Mouse (Mus musculus) hindbrain, embryonic 14.5 days (tissue): Measurements from ENCODE around the gene Ipmk. TPM values are rescaled to one million over a fixed set of nuclear protein-coding genes. Genes with fewer than 3 reads are reported as not detected.

Experiments
- ATAC-seq: fragments of 200-750 bp; cut with Nextera tagmentation; 2 replicates; pipeline ENCODE4 v1.8.0; 2017; ENCODE audit warnings: moderate number of reproducible peaks, mild to moderate bottlenecking, moderate TSS enrichment, moderate library complexity; ENCODE audit not compliant: low FRiP score
- DNase-seq: peaks from one replicate; pipeline ENCODE4 v3.0.0-alpha.2; 2015; ENCODE audit warnings: low spot score
- H3K27ac ChIP-seq: fragments of 300-500 bp; sonication (generic); 2 replicates; pipeline ENCODE4 v1.5.1; 2014; ENCODE audit warnings: mild to moderate bottlenecking, moderate library complexity
- H3K27me3 ChIP-seq: fragments of 300-500 bp; sonication (generic); 2 replicates; pipeline ENCODE4 v1.6.1; 2014; ENCODE audit warnings: mild to moderate bottlenecking, low read length, mixed read lengths; ENCODE audit not compliant: control insufficient read depth, insufficient read depth
- H3K36me3 ChIP-seq: fragments of 300-500 bp; sonication (generic); replicated peaks from 2 replicates; pipeline ENCODE4 v1.6.1; 2014; ENCODE audit not compliant: control insufficient read depth, insufficient read depth
- H3K4me1 ChIP-seq: fragments of 300-500 bp; sonication (generic); replicated peaks from 2 replicates; pipeline ENCODE4 v1.6.1; 2014; ENCODE audit warnings: antibody characterized with exemption, low read length, mixed read lengths; ENCODE audit not compliant: control insufficient read depth, insufficient read depth
- H3K4me2 ChIP-seq: fragments of 300-500 bp; sonication (generic); replicated peaks from 2 replicates; pipeline ENCODE4 v1.6.1; 2014; ENCODE audit warnings: mild to moderate bottlenecking, moderate library complexity
- H3K4me3 ChIP-seq: fragments of 300-500 bp; sonication (generic); replicated peaks from 2 replicates; pipeline ENCODE4 v1.5.1; 2014; ENCODE audit warnings: mild to moderate bottlenecking, low read length
- H3K9ac ChIP-seq: fragments of 300-500 bp; sonication (generic); 2 replicates; pipeline ENCODE4 v1.6.1; 2014
- H3K9me3 ChIP-seq: fragments of 300-500 bp; sonication (generic); 2 replicates; pipeline ENCODE4 v1.6.1; 2016; ENCODE audit warnings: low read length; ENCODE audit not compliant: control insufficient read depth
- WGBS: fragments of 180-500 bp; shearing (Covaris S2); extraction: QIAGEN DNeasy Blood & Tissue Kit; methylation state at CpG from one replicate; pipeline ENCODE4 v1.1.7; 2014; 5-methylcytosine and 5-hydroxymethylcytosine counted together
- polyA plus RNA-seq: library from polyadenylated mRNA; unstranded; fragments of >200 nt; fragmentation: Nextera tagmentation; extraction: Ambion mirVana; gene quantifications from 2 replicates; pipeline ENCODE4 v1.2.1, GENCODE M21; 2014

Ipmk gene
- polyA plus RNA-seq = 25.5 and 25.9 TPM in 2 replicates

- Histone ChIP-seq H3K4me1 (peaks cover 20% of the 10 kb centered on the region), H3K27ac (peak within 1 kb of the TSS; percentile 85), H3K36me3 (peaks cover 8% of the 10 kb centered on the region; the same call in 1 of the 2 replicates), H3K4me3 (peak within 1 kb of the TSS; percentile 82), H3K9ac (peak within 1 kb of the TSS; percentile 84), H3K9me3 (no peaks in the 10 kb centered on the region), H3K4me2 (peak within 1 kb of the TSS; percentile 79), H3K27me3 (no peaks in the 10 kb centered on the region)
- ATAC-seq = peak; percentile 92
- 0% methylated on average over 47 of the region's 49 CpGs for WGBS
- peak; percentile 99 for DNase-seq
Observed at GRCm38 (mm10) chr10:71347509-71347949, at the start of gene Ipmk. Gene Ipmk, plus strand, starts transcription at chr10:71347763.

GRCm38 (mm10) chr10:71300161-71300560, 47.4 kb upstream of the Ipmk start:
- H3K9me3 ChIP-seq = no peaks in the 10 kb centered on the region
- H3K27me3 ChIP-seq = no peaks in the 10 kb centered on the region
- no peaks in the 10 kb centered on the region for H3K4me1 ChIP-seq
- no peak overlapping the region for H3K27ac ChIP-seq
- DNase-seq (no peak), ATAC-seq (no peak)
- no peak overlapping the region for H3K4me3 ChIP-seq
- no peak overlapping the region for H3K9ac ChIP-seq
- no peaks in the 10 kb centered on the region for H3K36me3 ChIP-seq
- no peak overlapping the region for H3K4me2 ChIP-seq
- WGBS = 83% methylated on average over 16 of the region's 16 CpGs

DNA sequence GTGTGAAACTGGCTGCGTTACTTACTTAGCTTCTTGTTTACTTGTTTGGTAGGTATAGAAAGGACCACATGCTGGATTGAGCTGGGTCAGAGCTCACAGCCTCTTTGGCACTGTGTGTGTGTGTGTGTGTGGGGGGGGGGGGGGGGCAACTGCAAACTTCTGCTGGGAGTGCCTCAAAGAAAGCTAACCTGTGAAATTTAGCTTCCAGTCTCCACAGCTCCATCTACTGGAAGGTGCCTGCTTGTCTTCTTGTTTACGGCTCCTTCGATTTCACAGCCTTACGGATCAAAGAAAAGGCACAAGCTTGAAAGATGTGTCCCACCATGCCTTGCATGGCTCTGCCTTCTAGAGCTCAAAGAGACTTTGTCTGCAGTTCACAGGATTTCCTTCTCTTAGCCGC, 45.1 kb upstream of the Ipmk start:
- Histone ChIP-seq H3K9ac (no peak overlapping the region), H3K36me3 (no peaks in the 10 kb centered on the region), H3K27me3 (no peaks in the 10 kb centered on the region), H3K9me3 (no peaks in the 10 kb centered on the region), H3K4me1 (no peaks in the 10 kb centered on the region), H3K4me3 (no peak overlapping the region), H3K27ac (no peak overlapping the region), H3K4me2 (no peak overlapping the region)
- no peak for DNase-seq
- WGBS = 34% methylated on average over 5 of the region's 5 CpGs
- no peak for ATAC-seq

GRCm38 (mm10) chr10:71306190-71306589, 41.4 kb upstream of the Ipmk start:
- H3K27ac ChIP-seq = no peak overlapping the region
- H3K36me3 ChIP-seq = no peaks in the 10 kb centered on the region
- peak overlapping the region; percentile 36 for H3K4me2 ChIP-seq
- H3K9ac ChIP-seq = no peak overlapping the region
- H3K4me1 ChIP-seq = no peaks in the 10 kb centered on the region
- no peak overlapping the region for H3K4me3 ChIP-seq
- DNase-seq = peak; percentile 62
- no peak for ATAC-seq
- no peaks in the 10 kb centered on the region for H3K27me3 ChIP-seq
- no peaks in the 10 kb centered on the region for H3K9me3 ChIP-seq
- WGBS = 31% methylated on average over 6 of the region's 6 CpGs

DNA sequence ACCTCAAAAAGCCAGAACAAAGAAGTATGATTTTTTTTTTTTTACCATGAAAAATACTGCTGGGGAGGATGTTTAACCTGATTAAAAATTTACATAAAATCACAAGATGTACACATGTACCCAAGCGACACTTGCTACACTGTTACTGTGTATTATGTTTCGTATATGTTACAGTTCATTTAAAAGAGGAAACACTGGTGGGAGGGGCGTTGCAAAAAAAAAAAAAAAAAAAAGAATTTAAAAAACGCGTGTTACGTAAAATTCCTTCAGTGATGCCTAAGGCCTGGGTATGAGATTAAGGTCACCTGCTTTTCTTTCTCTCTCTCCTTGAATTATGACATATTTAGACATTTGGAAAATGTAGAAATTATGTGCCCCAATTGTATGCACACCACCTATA, 40.8 kb upstream of the Ipmk start:
- DNase-seq = no peak
- Histone ChIP-seq H3K4me3 (no peak overlapping the region), H3K9me3 (no peaks in the 10 kb centered on the region), H3K27me3 (no peaks in the 10 kb centered on the region), H3K36me3 (no peaks in the 10 kb centered on the region), H3K9ac (no peak overlapping the region), H3K4me2 (peak overlapping the region; percentile 36; the same call in 1 of the 2 replicates), H3K27ac (no peak overlapping the region), H3K4me1 (no peaks in the 10 kb centered on the region)
- no peak for ATAC-seq
- WGBS = 78% methylated on average over 6 of the region's 6 CpGs

DNA sequence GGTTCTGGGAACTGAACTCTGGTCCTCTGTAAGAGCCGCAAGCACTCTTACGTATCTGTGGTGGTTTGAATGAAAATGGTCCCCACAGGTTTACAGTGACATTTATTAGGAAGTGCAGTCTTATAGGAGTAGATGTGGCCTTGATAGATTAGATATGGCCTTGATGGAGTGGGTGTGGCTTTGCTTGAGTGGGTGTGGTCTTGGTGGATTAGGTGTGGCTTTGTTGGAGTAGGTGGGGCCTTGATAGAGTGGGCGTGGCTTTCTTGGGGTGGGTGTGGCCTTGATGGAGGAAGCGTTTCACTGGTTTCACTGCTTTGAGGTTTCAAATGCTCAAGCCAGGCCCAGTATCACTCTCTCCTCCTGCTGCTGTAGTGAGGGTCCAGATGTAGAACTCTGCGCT, 39.4 kb upstream of the Ipmk start:
- Histone ChIP-seq H3K9me3 (no peaks in the 10 kb centered on the region), H3K9ac (no peak overlapping the region), H3K27ac (no peak overlapping the region), H3K4me3 (no peak overlapping the region), H3K4me1 (no peaks in the 10 kb centered on the region), H3K36me3 (no peaks in the 10 kb centered on the region), H3K4me2 (no peak overlapping the region), H3K27me3 (no peaks in the 10 kb centered on the region)
- DNase-seq = no peak
- no peak for ATAC-seq
- WGBS = 98% methylated on average over 5 of the region's 5 CpGs

GRCm38 (mm10) chr10:71310288-71310687, 37.3 kb upstream of the Ipmk start:
- Histone ChIP-seq H3K9me3 (no peaks in the 10 kb centered on the region), H3K27ac (no peak overlapping the region), H3K36me3 (no peaks in the 10 kb centered on the region), H3K4me3 (no peak overlapping the region), H3K4me2 (no peak overlapping the region), H3K4me1 (no peaks in the 10 kb centered on the region), H3K9ac (no peak overlapping the region), H3K27me3 (no peaks in the 10 kb centered on the region)
- ATAC-seq (no peak), DNase-seq (no peak)
- WGBS = 48% methylated on average over 3 of the region's 3 CpGs

DNA sequence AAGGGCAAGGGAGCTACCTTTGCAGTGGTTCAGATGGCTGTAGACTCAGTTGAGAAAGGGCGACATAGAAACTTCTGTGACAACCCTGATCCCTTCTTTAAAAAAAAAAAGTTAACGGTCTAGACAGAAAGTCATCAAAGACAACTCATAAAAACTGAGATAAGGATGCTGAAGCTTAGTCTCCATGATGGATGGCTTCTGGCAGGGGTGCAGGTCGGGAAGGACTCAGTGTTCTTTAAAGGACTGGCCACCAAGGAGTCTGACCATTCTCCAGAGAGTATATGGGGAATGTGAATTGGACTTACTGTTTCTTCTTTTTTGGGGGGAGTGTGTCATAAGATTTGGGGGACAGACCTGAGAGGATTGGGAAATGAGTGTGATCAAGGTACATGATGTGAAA, 33.0 kb upstream of the Ipmk start:
- H3K4me1 ChIP-seq = no peaks in the 10 kb centered on the region
- H3K4me3 ChIP-seq = no peak overlapping the region
- ATAC-seq (no peak), DNase-seq (no peak)
- no peaks in the 10 kb centered on the region for H3K36me3 ChIP-seq
- no peak overlapping the region for H3K4me2 ChIP-seq
- H3K27ac ChIP-seq = no peak overlapping the region
- H3K27me3 ChIP-seq = no peaks in the 10 kb centered on the region
- H3K9me3 ChIP-seq = no peaks in the 10 kb centered on the region
- 85% methylated on average over 3 of the region's 3 CpGs for WGBS
- H3K9ac ChIP-seq = no peak overlapping the region

GRCm38 (mm10) chr10:71316056-71316455, 31.5 kb upstream of the Ipmk start:
- ATAC-seq (no peak), DNase-seq (no peak)
- no peak overlapping the region for H3K4me2 ChIP-seq
- H3K9me3 ChIP-seq = no peaks in the 10 kb centered on the region
- WGBS = 66% methylated on average over 11 of the region's 11 CpGs
- H3K27me3 ChIP-seq = no peaks in the 10 kb centered on the region
- no peak overlapping the region for H3K4me3 ChIP-seq
- no peak overlapping the region for H3K9ac ChIP-seq
- H3K36me3 ChIP-seq = no peaks in the 10 kb centered on the region
- no peak overlapping the region for H3K27ac ChIP-seq
- H3K4me1 ChIP-seq = no peaks in the 10 kb centered on the region

DNA sequence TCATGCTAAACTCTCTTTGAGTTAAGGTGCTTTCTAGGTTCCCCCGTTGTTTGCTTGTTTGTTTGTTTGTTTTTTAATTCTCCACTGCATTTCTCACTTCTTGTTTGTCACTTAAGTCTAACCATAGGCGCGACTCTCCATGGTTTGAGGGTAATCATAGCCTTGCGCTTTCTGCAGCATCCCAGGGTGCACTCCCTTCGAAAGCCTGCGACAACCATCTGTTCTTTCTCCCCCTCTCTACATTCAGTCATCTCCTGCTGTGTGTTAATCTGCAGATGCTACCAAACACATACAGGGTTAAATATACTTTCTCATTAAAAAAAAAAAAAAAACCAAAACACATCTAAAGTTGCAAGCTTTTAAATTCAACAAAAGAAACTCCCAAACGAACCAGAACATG, 31.1 kb upstream of the Ipmk start:
- Histone ChIP-seq H3K4me3 (no peak overlapping the region), H3K9me3 (no peaks in the 10 kb centered on the region), H3K4me1 (no peaks in the 10 kb centered on the region), H3K4me2 (no peak overlapping the region), H3K27me3 (no peaks in the 10 kb centered on the region), H3K9ac (no peak overlapping the region), H3K36me3 (no peaks in the 10 kb centered on the region), H3K27ac (no peak overlapping the region)
- DNase-seq = no peak
- 57% methylated on average over 7 of the region's 7 CpGs for WGBS
- ATAC-seq = no peak
